Mouse (Mus musculus) embryonic facial prominence, embryonic 10.5 days (tissue): ENCODE measurements around the gene Ttll9. TPM values are rescaled to one million over a fixed set of nuclear protein-coding genes. Genes with fewer than 3 reads are reported as not detected.
A peak's percentile ranks its signal among the peaks of the same experiment; 100 is the strongest.

Source experiments
- DNase-seq: peaks from one replicate; pipeline ENCODE4 v3.0.0-alpha.2; 2017; ENCODE audit warnings: low spot score
- H3K27ac ChIP-seq: fragments of 300-500 bp; sonication (generic); replicated peaks from 2 replicates; pipeline ENCODE4 v1.5.1; 2016; ENCODE audit warnings: mild to moderate bottlenecking
- H3K27me3 ChIP-seq: fragments of 300-500 bp; sonication (generic); replicated peaks from 2 replicates; pipeline ENCODE4 v1.6.1; 2016; ENCODE audit warnings: low read depth, mild to moderate bottlenecking; ENCODE audit not compliant: poor library complexity, severe bottlenecking
- H3K36me3 ChIP-seq: fragments of 300-500 bp; sonication (generic); replicated peaks from 2 replicates; pipeline ENCODE4 v1.6.1; 2016; ENCODE audit warnings: mild to moderate bottlenecking, moderate library complexity
- H3K4me1 ChIP-seq: fragments of 300-500 bp; sonication (generic); 2 replicates; pipeline ENCODE4 v1.6.1; 2016
- H3K4me3 ChIP-seq: fragments of 300-500 bp; sonication (generic); 2 replicates; pipeline ENCODE4 v1.5.1; 2016; ENCODE audit warnings: mild to moderate bottlenecking, moderate library complexity
- H3K9me3 ChIP-seq: fragments of 300-500 bp; sonication (generic); 2 replicates; pipeline ENCODE4 v1.6.1; 2016; ENCODE audit warnings: mild to moderate bottlenecking
- WGBS: fragments of 180-500 bp; shearing (Covaris S2); methylation state at CpG from one replicate; pipeline ENCODE4 v1.1.7; 2016; 5-methylcytosine and 5-hydroxymethylcytosine counted together
- polyA plus RNA-seq: library from polyadenylated mRNA; unstranded; fragments of >200 nt; fragmentation: Nextera tagmentation; extraction: Ambion mirVana; gene quantifications from 2 replicates; pipeline ENCODE4 v1.2.1, GENCODE M21; 2016

The Ttll9 gene
- polyA plus RNA-seq, 1 experiment from 2014 or later: 1.3 TPM

GRCm38 (mm10) chr2:153049288-153049996 is 87.2 kb downstream of the Ttll9 start:
- Histone ChIP-seq H3K9me3 (no peaks in the 10 kb centered on the region), H3K27me3 (peaks cover 71% of the 10 kb centered on the region), H3K36me3 (no peaks in the 10 kb centered on the region), H3K27ac (no peak overlapping the region), H3K4me1 (peaks cover 12% of the 10 kb centered on the region), H3K4me3 (no peak overlapping the region)
- no peak for DNase-seq
- 52% methylated on average over 9 of the region's 9 CpGs for WGBS

- Histone ChIP-seq H3K4me3 (no peak overlapping the region), H3K9me3 (no peaks in the 10 kb centered on the region), H3K27ac (no peak overlapping the region), H3K4me1 (peaks cover 12% of the 10 kb centered on the region), H3K27me3 (peaks cover 76% of the 10 kb centered on the region), H3K36me3 (no peaks in the 10 kb centered on the region)
- no peak for DNase-seq
- WGBS: 86% methylated on average over 4 of the region's 4 CpGs
These were observed 87.7 kb downstream of the Ttll9 start for GRCm38 (mm10) chr2:153049997-153050358.

DNA sequence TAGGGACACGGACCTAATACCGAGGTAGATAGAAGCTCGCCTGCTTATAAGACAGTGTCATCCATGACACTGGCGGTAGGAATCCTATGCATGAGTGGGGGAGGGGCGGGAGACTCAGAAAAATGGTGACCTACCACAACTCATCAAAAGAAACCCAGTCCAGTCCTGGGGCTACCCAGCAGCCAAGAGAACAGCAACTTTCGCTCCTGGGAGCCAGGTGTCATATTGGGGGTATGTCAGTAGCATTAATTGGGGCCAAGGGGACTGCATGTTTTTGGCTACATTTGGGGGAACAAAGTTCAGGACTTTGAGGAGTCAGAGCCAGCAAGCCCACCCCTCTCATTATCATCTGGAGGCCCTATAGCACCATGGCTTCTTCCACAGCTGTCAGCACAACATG is 88.8 kb downstream of the Ttll9 start:
- 83% methylated on average over 6 of the region's 6 CpGs for WGBS
- H3K4me1 ChIP-seq: peaks cover 8% of the 10 kb centered on the region
- no peak overlapping the region for H3K4me3 ChIP-seq
- H3K27me3 ChIP-seq: peaks cover 78% of the 10 kb centered on the region
- H3K27ac ChIP-seq: no peak overlapping the region
- no peaks in the 10 kb centered on the region for H3K9me3 ChIP-seq
- no peaks in the 10 kb centered on the region for H3K36me3 ChIP-seq
- DNase-seq: no peak

DNA sequence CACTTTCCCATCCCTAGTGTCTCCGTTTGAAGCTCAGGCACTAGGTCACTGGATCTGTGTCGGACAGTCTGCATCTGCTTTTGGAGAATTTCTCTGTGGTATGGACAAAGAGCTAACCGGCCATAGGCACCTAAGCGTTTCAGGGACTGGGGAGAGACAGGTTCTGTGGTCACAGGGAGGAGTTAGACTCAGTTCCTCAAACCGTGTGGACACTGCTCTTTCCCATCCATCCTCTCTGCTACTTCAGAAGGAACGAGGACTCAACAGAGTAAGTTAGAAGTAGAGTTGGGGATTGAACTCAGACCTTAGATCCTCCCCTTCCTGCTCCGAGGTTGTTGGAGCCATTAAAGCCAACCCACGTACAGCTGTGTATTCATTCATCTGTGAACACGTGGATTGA is 89.3 kb downstream of the Ttll9 start:
- WGBS: 78% methylated on average over 9 of the region's 9 CpGs
- H3K36me3 ChIP-seq: no peaks in the 10 kb centered on the region
- H3K4me1 ChIP-seq: peaks cover 8% of the 10 kb centered on the region
- H3K27ac ChIP-seq: no peak overlapping the region
- no peak overlapping the region for H3K4me3 ChIP-seq
- DNase-seq: no peak
- no peaks in the 10 kb centered on the region for H3K9me3 ChIP-seq
- peaks cover 78% of the 10 kb centered on the region for H3K27me3 ChIP-seq

GRCm38 (mm10) chr2:153052700-153053351 is 90.5 kb downstream of the Ttll9 start:
- WGBS: 9% methylated on average over 30 of the region's 30 CpGs
- Histone ChIP-seq H3K4me1 (peaks cover 8% of the 10 kb centered on the region), H3K9me3 (no peaks in the 10 kb centered on the region), H3K27me3 (peaks cover 72% of the 10 kb centered on the region), H3K36me3 (no peaks in the 10 kb centered on the region), H3K27ac (no peak overlapping the region), H3K4me3 (peak overlapping the region; percentile 34; the same call in 1 of the 2 replicates)
- DNase-seq: no peak

DNA sequence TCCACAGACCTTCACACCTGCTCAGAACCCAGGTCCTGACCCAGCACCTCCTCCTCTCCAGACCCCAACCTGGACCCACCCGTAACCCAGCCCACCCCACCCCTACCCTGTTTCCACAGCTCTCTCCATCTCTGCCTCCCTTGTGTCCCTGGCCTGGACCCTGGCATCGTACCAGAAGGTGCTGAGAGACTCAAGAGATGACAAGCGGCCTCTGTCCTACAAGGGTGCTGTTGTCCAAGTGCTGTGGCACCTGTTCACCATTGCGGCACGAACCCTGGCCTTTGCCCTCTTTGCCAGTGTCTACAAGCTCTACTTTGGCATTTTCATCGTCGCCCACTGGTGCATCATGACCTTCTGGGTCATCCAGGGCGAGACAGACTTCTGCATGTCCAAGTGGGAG is 91.6 kb downstream of the Ttll9 start:
- 89% methylated on average over 8 of the region's 8 CpGs for WGBS
- no peak overlapping the region for H3K4me3 ChIP-seq
- peaks cover 67% of the 10 kb centered on the region for H3K27me3 ChIP-seq
- DNase-seq: no peak
- no peak overlapping the region for H3K27ac ChIP-seq
- H3K9me3 ChIP-seq: no peaks in the 10 kb centered on the region
- H3K4me1 ChIP-seq: peaks cover 8% of the 10 kb centered on the region
- no peaks in the 10 kb centered on the region for H3K36me3 ChIP-seq

DNA sequence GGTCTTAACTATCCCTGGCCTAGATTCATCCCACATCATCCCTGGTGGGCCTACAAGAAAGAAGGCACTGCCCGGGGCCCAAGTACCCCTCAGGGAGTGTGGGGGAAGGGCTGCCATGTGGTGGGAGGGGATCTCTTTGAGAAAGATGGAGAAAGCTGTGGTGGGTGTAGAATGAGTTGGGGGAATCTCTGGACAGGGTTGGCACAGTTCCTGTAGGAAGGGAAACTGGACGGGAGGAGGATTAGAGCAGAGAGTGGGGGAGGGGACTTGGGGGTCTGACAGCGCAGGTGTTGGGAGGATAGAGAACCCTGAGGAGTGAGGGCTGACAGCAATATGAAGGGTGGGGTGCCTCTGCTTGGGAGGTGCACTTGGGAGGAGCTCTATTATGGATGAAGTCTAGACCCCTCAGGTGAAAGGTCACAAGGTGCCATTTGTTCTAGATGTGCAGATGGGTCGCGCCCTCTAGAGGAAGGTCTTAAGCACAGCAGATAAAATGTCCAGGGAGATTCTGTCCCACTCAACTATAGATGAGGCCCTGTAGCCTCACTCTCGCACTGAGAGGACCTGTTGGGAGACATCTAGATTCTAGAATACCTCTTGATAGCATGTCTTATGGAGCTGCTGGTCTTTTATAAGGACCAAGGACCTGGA is 93.1 kb downstream of the Ttll9 start:
- Histone ChIP-seq H3K27me3 (peaks cover 58% of the 10 kb centered on the region), H3K4me3 (no peak overlapping the region), H3K36me3 (no peaks in the 10 kb centered on the region), H3K27ac (no peak overlapping the region), H3K4me1 (peaks cover 8% of the 10 kb centered on the region), H3K9me3 (no peaks in the 10 kb centered on the region)
- DNase-seq: no peak
- WGBS: 60% methylated on average over 6 of the region's 6 CpGs

Other genes starting within 250 kb of the Ttll9 start
- 161 and 182 TPM in 2 replicates for gene Id1, start 226.2 kb upstream of the Ttll9 start, polyA plus RNA-seq
- 9.9 and 10.1 TPM in 2 replicates for gene Cox4i2, start 208.3 kb upstream of the Ttll9 start, polyA plus RNA-seq
- 102 and 106 TPM in 2 replicates for gene Bcl2l1, start 130.8 kb upstream of the Ttll9 start, polyA plus RNA-seq
- gene Tpx2, start 114.5 kb upstream of the Ttll9 start, polyA plus RNA-seq: 144 and 151 TPM in 2 replicates
- 0.05 TPM in 1 of 2 replicates, not detected in the other for gene Mylk2, start 51.1 kb upstream of the Ttll9 start, polyA plus RNA-seq
- 0.45 and 0.72 TPM in 2 replicates for gene Foxs1, start 29.3 kb upstream of the Ttll9 start, polyA plus RNA-seq
- gene Dusp15, start 10.8 kb upstream of the Ttll9 start, polyA plus RNA-seq: 0.34 and 0.95 TPM in 2 replicates
- gene Pdrg1, start 52.9 kb downstream of the Ttll9 start, polyA plus RNA-seq: 92.1 and 92.2 TPM in 2 replicates
- gene Xkr7, start 69.4 kb downstream of the Ttll9 start, polyA plus RNA-seq: 0.36 and 0.38 TPM in 2 replicates
- gene Ccm2l, start 103.5 kb downstream of the Ttll9 start, polyA plus RNA-seq: 1.2 TPM in 2 replicates
- 1.3 and 1.4 TPM in 2 replicates for gene Hck, start 146.0 kb downstream of the Ttll9 start, polyA plus RNA-seq
- 68.2 and 73.0 TPM in 2 replicates for gene Tm9sf4, start 198.8 kb downstream of the Ttll9 start, polyA plus RNA-seq